Mouse (Mus musculus) hematopoietic stem cell, adult 5-6 weeks (primary cell): Measurements from ENCODE around the gene Olfr1357. TPM values are rescaled to one million over a fixed set of nuclear protein-coding genes. Genes with fewer than 3 reads are reported as not detected.
A peak's percentile ranks its signal among the peaks of the same experiment; 100 is the strongest.

Source experiments
- ATAC-seq, 2 experiments: fragments of 125-278 bp in 1 of 2; replicated peaks in 1 of 2; 2 replicates each; pipeline ENCODE4 v1.8.0; 2016 to 2017; ENCODE audit warnings: inconsistent platforms in 2 of 2, mild to moderate bottlenecking in 2 of 2, moderate number of reproducible peaks in 2 of 2, low read depth in 1 of 2, moderate TSS enrichment in 1 of 2; ENCODE audit not compliant: low FRiP score in 2 of 2, poor library complexity in 2 of 2, severe bottlenecking in 2 of 2, insufficient read depth in 1 of 2, low TSS enrichment in 1 of 2
- total RNA-seq: library from RNA; stranded (forward); fragments of 172-1452, 232-1000 nt; gene quantifications from 2 replicates; pipeline ENCODE4 v1.2.3, GENCODE M21; 2017

Gene Olfr1357
- total RNA-seq, 1 experiment from 2014 or later = not detected

DNA sequence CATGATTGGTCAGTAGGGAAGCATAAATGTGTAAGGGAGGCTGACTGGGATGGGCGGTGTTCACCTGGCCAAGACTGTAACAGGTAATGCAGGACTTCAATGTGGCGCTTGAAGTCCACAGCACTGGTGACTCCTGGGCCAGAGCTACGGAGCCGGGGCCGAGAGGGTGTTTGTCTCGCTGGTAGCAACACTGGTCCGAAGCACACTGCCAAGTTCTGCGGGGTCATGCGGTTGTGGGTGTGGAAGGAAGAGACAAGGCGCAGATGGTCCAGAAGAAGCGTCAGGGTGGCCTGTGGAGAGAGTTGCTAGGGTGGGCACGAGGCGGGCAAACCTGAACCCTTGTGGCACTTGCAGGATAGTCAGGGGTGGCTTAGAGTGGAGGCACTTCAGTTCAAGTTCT, 31.8 kb downstream of the Olfr1357 start:
- no peak for ATAC-seq

DNA sequence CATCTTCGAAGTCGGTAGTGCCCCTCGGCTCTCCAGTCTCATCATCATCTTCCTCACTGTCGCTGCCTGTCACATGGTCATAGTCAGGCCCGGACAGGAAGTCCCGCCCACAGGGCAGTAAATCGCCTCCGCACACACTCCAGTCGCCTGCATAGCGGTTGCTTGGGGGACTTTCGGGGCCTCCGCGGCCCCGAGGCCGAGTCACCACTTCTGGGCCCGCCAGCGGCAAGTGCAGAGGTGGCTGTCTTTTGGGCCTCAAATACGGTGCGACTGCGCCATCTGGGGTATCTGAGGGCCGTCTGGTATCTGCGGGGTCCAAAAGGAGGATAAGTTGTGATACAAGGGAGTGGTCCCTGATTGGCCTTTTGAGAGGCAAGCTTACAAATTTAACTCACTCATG, 32.3 kb downstream of the Olfr1357 start:
- ATAC-seq = no peak

DNA sequence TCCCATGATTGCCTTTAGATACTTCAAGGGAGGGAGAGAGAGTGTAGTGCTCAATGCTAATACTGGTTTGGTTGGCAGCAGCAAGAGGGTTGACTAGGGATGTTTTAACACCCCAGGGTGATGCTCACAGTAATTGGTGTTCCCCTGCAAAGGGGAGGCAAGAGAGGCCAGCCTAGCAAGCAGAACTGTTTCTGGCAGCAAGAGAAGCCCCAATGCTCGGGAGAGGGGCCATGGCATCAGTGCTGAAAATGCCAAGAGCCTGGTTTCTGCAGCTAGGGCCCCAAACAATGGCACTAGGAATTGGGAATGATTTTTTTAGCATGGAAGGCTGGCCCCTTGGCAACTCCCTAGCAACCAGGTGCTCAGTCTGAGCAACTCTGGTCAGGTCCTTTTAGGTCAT, 32.9 kb downstream of the Olfr1357 start:
- no peak for ATAC-seq

DNA sequence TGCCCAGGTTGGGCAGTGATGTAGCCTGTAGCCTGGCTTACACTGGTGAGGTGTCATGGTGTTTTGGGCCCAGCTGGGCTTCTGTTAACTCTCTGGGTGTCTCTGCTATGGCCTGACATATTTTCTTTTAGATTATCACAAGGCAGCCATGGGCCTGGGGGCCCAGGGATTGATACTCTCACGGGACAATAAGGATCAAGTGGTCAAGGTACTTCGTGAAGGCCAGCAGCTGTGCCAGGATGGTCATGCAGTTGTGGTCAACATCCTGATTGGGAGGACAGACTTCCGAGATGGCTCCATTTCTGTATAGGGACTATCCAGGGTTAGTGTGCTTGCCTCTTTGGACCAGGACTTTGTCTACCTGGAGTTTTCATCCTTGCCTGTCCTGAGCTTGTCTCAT, 33.9 kb downstream of the Olfr1357 start:
- ATAC-seq = no peak

DNA sequence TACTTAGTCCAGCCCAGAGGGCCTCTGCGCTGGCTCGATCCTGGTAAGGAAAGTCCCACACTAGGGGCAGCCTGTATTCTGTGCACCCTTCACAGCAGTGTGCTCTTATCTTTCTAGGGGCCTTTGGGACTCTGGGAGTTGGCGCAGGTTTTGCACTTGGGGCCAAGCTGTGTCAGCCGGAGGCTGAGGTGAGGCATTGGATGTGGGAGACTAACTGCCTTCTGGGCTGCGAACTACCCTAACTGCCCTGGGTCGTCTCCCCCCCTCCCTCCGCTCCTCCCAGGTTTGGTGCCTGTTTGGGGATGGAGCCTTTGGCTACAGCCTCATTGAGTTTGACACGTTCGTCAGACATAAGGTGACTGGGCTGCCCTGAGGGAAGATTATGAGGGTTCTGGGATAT, 34.5 kb downstream of the Olfr1357 start:
- ATAC-seq = no peak

DNA sequence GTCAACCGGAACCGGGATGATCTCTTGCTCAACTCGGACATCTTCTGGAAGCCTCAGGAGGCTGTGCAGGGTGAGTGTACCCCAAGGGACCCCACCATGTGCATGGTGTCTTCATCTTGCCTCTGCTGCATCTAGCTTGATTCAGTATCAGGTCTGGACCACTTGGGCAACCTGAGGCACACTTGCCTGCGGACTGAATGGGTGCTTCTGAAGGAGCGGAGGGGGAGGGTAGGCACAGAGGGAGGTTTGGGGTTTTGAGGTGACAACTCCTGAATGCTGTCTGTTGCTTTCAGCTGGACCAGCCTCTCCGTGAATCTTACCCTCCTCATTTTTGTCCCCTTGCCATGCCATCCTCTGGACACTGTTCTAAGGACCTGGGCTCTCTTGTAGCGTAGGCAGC, 36.8 kb downstream of the Olfr1357 start:
- no peak for ATAC-seq

DNA sequence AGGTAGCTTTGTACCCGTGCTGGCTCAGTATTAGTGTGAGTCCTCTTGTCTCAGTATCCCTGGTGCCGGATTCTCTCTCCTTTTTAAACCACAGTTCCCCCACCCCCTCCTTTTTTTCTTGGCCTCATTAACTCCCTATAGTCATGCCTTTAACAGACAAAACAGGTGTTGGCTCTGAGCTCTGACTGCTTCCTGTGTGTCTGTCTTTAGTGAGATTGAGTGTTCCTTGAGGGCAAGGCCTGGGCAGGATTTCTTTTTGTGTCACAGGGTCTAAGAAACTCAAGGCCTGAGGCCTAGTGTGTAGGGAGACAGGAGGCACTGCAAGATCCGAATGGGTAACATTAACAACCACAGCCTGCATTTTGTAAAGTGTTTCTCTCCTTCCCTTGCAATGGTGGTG, 39.7 kb downstream of the Olfr1357 start:
- ATAC-seq = no peak

DNA sequence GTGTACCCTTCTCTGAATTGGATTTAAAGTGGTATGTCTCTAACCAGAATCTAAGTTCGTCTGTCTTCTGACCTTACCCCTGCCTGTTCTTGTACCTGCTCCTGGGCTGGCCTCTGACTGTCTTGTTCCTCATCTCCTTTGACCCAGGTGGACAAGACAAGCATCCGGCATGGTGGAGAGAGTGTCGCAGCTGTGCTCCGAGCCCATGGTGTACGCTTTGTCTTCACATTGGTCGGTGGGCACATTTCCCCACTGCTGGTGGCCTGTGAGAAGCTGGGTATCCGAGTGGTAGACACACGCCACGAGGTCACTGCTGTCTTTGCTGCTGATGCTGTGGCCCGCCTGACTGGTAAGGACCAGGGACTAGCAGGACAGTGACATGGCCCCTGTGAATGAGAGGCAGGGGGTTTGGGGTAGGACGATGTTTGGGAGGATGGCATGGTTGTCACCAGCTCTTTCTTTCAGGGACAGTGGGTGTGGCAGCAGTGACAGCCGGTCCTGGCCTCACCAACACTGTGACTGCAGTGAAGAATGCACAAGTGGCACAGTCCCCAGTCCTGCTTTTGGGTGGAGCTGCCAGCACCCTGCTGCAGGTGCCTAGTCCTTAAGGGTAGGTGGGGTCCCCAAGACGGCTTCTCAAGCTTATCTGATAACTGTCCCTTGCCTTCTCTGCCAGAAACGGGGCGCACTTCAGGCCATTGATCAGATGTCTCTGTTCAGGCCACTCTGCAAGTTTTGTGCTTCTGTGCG, 41.3 kb downstream of the Olfr1357 start:
- no peak for ATAC-seq

DNA sequence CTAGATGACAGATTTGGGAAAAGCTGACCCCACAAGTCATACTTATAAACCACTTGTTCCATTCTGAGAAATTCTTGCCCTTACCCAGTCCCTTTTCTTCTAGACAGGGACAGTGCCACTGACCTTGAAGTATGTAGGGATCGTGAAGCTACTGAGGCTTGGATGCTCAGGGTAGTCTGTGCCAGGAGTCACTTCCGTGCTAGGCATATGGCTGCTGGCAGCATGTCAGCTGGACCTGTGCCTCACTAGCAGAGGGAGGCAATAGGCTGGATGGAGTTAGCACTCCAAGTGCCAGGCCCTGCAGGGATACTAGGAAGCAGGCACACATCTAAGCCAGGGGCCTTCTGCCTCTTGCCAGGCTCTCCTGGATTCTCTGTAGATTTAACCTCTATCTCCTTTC, 42.2 kb downstream of the Olfr1357 start:
- no peak for ATAC-seq

DNA sequence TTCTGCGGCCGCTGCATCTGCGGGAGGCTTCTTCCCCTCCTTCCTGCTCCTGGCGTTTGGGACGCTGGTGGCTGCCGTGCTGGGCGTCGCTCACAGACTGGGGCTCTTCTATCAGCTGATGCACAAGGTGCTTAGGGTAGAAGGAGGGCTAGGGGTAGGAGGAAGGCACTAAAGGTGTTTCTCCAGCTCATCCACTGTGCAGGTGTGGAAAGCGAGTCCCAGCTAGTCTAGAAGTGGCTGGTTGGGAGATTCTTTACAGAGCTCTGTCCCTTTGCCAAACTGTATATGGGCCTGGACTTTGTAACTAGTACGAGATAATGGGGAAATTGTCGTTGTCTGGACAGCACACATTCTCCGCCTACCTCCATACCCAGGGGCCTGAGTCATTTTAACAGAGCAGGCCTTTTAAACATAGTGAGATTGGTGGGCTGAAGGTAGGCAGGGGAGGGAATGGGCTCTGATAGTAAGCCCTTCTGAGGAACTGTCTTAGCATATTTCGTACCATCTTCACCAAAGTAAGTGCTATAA, 42.7 kb downstream of the Olfr1357 start:
- ATAC-seq = no peak

DNA sequence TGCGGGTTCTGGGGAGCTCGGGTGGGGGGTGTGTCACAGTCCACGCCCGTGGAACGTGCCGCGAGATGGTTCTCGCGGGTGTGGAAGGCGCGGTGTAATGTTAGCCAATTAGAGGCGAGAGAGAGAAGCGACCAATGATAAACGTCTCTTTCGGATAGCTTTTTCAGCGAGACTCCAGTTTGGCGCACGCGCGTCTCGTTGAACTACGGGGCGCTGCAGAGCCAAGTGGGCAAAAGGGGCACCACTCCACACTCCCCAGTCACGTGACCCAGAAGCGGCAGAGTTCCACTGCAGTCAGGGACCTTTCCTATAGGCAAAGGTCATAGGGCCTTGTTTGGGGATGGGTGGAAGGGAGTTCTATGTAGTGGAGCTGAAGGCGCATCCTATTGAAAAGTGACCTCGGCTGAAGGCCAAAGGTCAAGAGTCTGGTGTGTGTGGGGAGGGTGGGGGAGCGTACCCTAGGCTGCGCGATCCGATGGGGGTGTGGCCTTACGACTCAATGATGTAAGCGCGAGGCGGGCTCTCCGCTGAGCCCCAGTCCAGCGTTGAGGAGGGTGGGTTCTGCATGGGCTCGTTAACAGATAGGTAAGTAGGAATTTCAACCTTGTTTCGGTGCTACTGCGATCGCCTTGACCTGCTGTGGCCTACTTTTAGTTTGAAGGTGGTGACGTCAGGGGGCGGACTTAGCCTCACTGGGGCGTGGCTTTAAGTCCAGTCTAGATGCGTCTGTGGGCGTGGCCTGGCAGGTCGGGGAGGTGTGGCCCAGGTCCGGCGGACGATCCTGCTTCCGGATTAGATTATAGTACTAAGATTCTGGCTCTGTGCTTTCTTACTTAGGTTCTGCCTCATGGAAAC, 43.4 kb downstream of the Olfr1357 start, which contains the start of gene Ilvbl:
TSS of gene Ilvbl (plus strand) at position 97 of the 855 bp plus-strand sequence.
- peak; percentile 86 to 90 for ATAC-seq

DNA sequence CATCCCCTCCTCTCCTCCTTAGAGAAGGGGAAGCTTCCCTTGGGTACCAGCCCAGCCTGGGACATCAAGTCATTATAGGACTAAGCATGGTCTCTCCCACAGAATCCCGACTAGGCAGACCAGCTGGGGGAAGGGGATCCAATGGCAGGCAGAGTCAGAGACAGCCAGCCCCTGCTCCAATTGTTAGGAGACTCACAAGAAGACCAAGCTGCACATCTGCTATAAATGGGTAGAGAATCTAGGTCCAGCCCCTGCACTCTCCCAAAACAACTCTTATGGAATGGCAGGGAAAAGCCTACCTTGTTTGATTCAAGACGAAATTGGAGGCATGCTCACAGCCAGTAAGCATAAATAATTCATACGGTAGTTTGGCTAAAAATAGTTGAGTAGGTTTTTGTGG, 44.6 kb downstream of the Olfr1357 start:
- ATAC-seq = no peak

DNA sequence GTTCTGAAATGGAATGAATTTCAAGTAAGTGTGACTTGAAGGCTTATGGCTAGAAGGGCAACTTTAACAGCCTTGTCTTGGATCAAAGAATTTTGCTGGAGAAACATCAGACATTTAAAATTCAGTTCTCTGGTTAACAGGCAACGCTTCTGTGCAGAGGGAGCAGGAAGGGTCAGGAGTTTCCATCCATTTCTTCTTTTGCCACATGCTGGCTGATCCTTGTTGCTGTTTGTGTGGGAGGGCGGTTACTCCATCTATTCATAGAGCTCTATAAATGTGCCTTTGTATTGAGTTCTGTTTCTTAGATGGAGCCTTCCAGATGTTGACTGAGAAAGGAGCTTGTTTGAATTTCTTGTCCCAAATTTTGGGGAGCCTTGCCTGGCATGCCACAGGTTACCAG, 47.0 kb downstream of the Olfr1357 start:
- ATAC-seq = no peak

DNA sequence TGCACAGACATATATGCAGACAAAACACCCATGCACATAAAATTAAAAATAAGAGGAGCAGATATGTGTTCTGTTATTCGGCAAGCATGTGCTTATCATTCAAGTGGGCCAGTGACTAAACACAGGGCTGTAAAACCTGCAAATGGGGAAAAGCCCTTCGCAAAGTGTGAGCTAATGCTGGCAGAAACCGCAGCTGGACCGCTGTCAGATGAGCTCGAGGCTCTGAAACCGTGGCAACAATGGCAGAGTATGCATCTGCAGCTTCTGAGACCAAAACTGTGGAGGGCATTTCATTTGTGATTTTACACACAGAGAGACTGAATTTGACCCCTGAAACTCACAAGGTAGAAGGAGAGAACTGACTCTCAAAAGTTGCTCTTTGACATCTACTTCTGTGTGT, 47.5 kb downstream of the Olfr1357 start:
- ATAC-seq = no peak

DNA sequence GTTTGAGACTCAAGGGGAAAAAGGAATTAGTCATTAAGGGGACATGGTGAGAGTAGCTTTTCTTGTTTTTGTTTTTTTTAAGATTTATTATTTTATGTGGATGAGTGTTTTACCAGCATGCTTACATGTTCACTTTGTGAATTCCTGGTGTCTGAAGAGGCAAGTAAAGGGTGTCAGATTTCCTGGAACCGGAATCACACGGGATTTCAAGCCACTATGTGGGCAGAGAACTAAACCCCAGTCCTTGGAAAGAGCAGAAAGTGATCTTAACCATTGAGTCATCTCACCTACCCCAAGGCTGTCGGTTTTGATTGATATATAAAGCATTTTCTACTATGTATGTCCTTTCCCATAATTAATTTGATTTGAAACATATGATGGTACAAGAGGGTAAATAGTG, 48.2 kb downstream of the Olfr1357 start:
- no peak for ATAC-seq

DNA sequence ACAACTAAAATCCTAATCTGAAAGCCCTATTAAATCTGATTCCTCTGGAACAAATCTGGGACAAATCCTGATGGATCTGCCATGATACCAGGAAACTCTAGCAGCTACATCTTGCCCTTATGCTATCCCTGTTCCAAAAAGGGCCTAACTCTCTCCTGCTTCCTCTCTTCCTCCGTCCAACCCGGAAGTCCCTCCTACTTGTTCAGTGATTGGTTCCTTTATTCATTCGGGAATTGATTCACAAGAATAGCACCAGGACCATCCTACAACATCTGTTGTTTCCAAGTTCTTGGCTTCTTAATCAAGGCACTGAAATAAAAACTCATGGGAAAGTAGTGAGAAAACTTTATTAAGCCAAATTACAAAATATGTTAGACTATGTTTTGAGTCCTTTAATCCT, 48.7 kb downstream of the Olfr1357 start:
- no peak for ATAC-seq

DNA sequence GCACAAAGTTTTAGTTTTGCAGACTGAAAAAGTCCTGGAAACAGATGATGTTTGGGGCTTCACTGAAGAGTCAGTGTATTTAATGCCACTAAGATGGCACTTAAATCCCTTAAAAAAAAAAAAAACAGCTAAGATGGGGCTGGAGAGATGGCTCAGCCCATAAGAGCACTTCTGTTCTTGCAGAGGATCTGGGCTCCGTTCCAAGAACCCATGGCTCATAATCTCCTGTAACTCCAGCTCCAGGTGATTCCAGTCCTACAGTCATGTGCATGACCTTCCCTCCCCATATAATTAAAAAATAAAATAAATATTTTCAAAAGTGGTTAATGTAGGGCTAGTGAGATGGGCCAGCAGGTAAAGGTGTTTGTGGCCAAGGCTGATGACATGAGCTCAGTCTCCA, 52.8 kb downstream of the Olfr1357 start:
- ATAC-seq = no peak
